Mouse (Mus musculus) kidney, adult 2 months (tissue): Measurements from ENCODE around the gene Clptm1.

Source experiments
- CTCF ChIP-seq: fragments of 200-500 bp; conservative IDR thresholded peaks from 2 replicates; pipeline ENCODE4 v1.5.1; 2011; ENCODE audit warnings: low read depth, mild to moderate bottlenecking, control low read depth, low read length, moderate library complexity, mixed read lengths; ENCODE audit not compliant: insufficient read depth, insufficient read length
- POLR2A ChIP-seq: fragments of 200-500 bp; IDR thresholded peaks from one replicate; pipeline ENCODE4 v1.6.1; 2011; ENCODE audit warnings: low read depth, low read length, control low read depth

DNA sequence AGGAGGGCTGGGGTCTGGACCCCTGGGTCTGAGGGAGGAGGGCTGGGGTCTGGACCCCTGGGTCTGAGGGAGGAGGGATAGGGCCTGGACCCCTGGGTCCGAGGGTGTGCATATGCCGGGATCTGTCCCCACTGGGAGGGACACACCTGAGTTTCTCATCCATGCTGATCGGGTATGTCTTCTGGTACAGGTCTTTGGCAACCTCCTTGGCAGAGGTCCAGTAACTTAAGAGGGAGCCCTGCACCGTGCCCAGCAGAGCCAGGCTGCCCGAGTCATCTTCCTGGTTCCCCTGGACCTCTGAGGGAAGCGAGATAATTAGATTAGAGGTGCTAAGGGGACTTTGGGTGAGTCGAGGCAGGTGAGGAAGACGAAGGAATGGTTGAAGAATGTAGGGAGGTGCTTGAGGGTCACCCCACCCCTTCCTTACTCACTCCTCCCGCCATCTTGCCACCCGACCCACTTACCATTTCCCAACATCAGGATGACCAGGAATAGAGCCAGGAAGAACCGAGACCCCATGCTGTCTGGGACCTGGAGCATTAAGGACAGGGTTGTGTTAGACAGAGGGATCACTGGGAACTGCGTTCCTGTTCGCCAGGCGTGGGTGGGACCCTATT lies 8.4 kb upstream of the Clptm1 start:
- TF ChIP-seq CTCF (no peak), POLR2A (no peak)
